Mouse (Mus musculus): ENCODE measurements around the gene Plek2.

DNA sequence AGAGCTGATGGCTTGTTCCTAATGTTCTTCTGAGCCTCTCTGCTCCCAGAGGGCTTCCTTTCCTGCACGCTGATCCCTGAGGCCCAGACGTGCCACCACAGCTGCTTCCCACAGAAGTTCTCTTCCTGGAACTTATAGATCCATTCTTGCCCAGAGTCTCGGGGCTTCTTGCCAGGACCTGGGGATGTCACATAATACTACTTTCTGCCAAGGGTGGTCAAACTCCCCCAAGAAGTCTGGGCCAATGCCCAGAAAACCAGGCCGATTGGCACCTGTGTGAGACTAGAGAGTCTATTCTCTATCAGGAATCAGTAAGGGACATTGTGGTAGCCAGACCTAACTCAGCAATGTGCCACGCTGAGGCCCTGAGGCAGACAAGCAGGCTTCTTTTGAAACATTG is 20.5 kb upstream of the Plek2 start:
- TF ChIP-seq CTCF (IDR thresholded peaks at IDR 0.05; ENCODE audit: low read depth, low read length) (no peak), POLR2A (IDR thresholded peaks at IDR 0.05; ENCODE audit: extremely low read depth, insufficient read depth, low read length) (no peak)

Data from liver, adult 2 months (tissue).